Comparison of ENCODE assay signal across 8 mouse cellular contexts in genomic region chr10:7780238-7781176, GRCm38 (mm10). TPM values are rescaled to one million over a fixed set of nuclear protein-coding genes. Genes with fewer than 3 reads are reported as not detected.
DNase-seq lines count a peak whose midpoint lies in the region; ATAC-seq and TF ChIP-seq lines count a peak whose summit lies in the region.

No protein-coding gene starts in this region.

- peak overlapping the region; percentile 86 for H3K27ac ChIP-seq in intestine, postnatal 0 days (ENCODE audit: low read depth, low read length)
- peak overlapping the region; percentile 91 for H3K27ac ChIP-seq in midbrain, embryonic 10.5 days (replicated peaks)

- H3K27me3 ChIP-seq in intestine, postnatal 0 days (replicated peaks; ENCODE audit: control insufficient read depth, insufficient read depth, low read length), result no peaks in the 10 kb centered on the region
- H3K27me3 ChIP-seq in midbrain, embryonic 10.5 days (ENCODE audit: low read depth, poor library complexity, severe bottlenecking), result no peaks in the 10 kb centered on the region

- no peaks in the 10 kb centered on the region for H3K4me1 ChIP-seq in intestine, postnatal 0 days (replicated peaks; ENCODE audit: control insufficient read depth, insufficient read depth, low read length)
- H3K4me1 ChIP-seq in midbrain, embryonic 10.5 days, result peaks cover 15% of the 10 kb centered on the region

- peak overlapping the region; percentile 100 for H3K4me3 ChIP-seq in intestine, postnatal 0 days (ENCODE audit: low read depth, low read length)
- peak overlapping the region; percentile 99 for H3K4me3 ChIP-seq in midbrain, embryonic 10.5 days

- DNase-seq in adrenal gland, postnatal 10 days, result peak; percentile 95
- DNase-seq in embryo, embryonic 9.5 days (ENCODE audit: extremely low spot score), result peak; percentile 96
- peak; percentile 78 to 83 for DNase-seq in left cerebral cortex, postnatal 36 days (ENCODE audit: low spot score in 2 of 2)
- peak; percentile 92 for DNase-seq in midbrain, embryonic 10.5 days (ENCODE audit: low spot score)
- peak; percentile 75 to 77 for DNase-seq in right cerebral cortex, postnatal 36 days (ENCODE audit: low spot score in 2 of 2)
- DNase-seq in urinary bladder, postnatal 4 days (ENCODE audit: low spot score in 2 of 2), result peak; percentile 84 to 88

- no peak for TF ChIP-seq CTCF in intestine, postnatal 0 days (IDR thresholded peaks at IDR 0.05; ENCODE audit: low read depth)

- H3K4me2 ChIP-seq in intestine, postnatal 0 days (replicated peaks; ENCODE audit: low read depth), result peak overlapping the region; percentile 83

- intact Hi-C loops in left cerebral cortex, postnatal 36 days (cut with DNase I), result loop anchor here (5.0 kb wide), 2 partner anchors 53 to 98 kb away; partner anchors contain the start of genes Katna1, Lats1 and Pcmt1

- peak; percentile 94 for ATAC-seq in granulocyte monocyte progenitor cell, adult 5-6 weeks (replicated peaks; ENCODE audit: poor library complexity, severe bottlenecking)
- ATAC-seq in intestine, postnatal 0 days, result peak; percentile 95

- H3K9me3 ChIP-seq in intestine, postnatal 0 days (ENCODE audit: control insufficient read depth), result no peaks in the 10 kb centered on the region
- no peaks in the 10 kb centered on the region for H3K9me3 ChIP-seq in midbrain, embryonic 10.5 days (replicated peaks)

- peaks cover 9% of the 10 kb centered on the region for H3K36me3 ChIP-seq in intestine, postnatal 0 days (ENCODE audit: control insufficient read depth, insufficient read depth)
- peaks cover 28% of the 10 kb centered on the region for H3K36me3 ChIP-seq in midbrain, embryonic 10.5 days

- peak overlapping the region; percentile 87 for H3K9ac ChIP-seq in intestine, postnatal 0 days (ENCODE audit: low read depth, low read length)

- WGBS in intestine, postnatal 0 days, result under 1% methylated on average over 59 of the region's 77 CpGs
- under 1% methylated on average over 66 of the region's 77 CpGs for WGBS in midbrain, embryonic 10.5 days

RNA-seq across cellular contexts. Expression of gene Ginm1, which starts 12.1 kb away (rescaled TPM):
- total RNA-seq in adrenal gland, postnatal 10 days (2021), result 100 to 1,000 TPM; 206 to 214 TPM
- total RNA-seq in granulocyte monocyte progenitor cell, adult 5-6 weeks (2014; fragmentation: Nextera tagmentation), result 30.5 and 32.2 TPM in 2 replicates
- total RNA-seq in granulocyte monocyte progenitor cell, adult 5-6 weeks (2017), result 40.5 and 57.9 TPM in 2 replicates
- polyA plus RNA-seq in intestine, postnatal 0 days (2015; fragmentation: Nextera tagmentation; extraction: Ambion mirVana), result 91.9 and 92.8 TPM in 2 replicates
- total RNA-seq in left cerebral cortex, postnatal 36 days (2021), result 10 to 100 TPM; 20.2 to 20.9 TPM
- 54.0 and 54.6 TPM in 2 replicates for polyA plus RNA-seq in midbrain, embryonic 10.5 days (2016; fragmentation: Nextera tagmentation; extraction: Ambion mirVana)

RNA-seq across cellular contexts. Expression of gene Ppil4, which starts 12.2 kb away (rescaled TPM):
- total RNA-seq in adrenal gland, postnatal 10 days (2021), result 10 to 100 TPM; 22.8 to 25.0 TPM
- 32.8 and 38.8 TPM in 2 replicates for total RNA-seq in granulocyte monocyte progenitor cell, adult 5-6 weeks (2014; fragmentation: Nextera tagmentation)
- 79.6 and 88.6 TPM in 2 replicates for total RNA-seq in granulocyte monocyte progenitor cell, adult 5-6 weeks (2017)
- 17.1 and 19.7 TPM in 2 replicates for polyA plus RNA-seq in intestine, postnatal 0 days (2015; fragmentation: Nextera tagmentation; extraction: Ambion mirVana)
- 10 to 100 TPM; 27.3 to 36.6 TPM for total RNA-seq in left cerebral cortex, postnatal 36 days (2021)
- polyA plus RNA-seq in midbrain, embryonic 10.5 days (2016; fragmentation: Nextera tagmentation; extraction: Ambion mirVana), result 41.5 and 43.8 TPM in 2 replicates

RNA-seq across cellular contexts. Expression of gene Zc3h12d, which starts 51.8 kb away (rescaled TPM):
- total RNA-seq in adrenal gland, postnatal 10 days (2021), result 1 to 10 TPM in 1 of 2 experiments, under 1 TPM in 1; 1.00 to 1.1 TPM
- total RNA-seq in granulocyte monocyte progenitor cell, adult 5-6 weeks (2014; fragmentation: Nextera tagmentation), result not detected in 2 replicates
- total RNA-seq in granulocyte monocyte progenitor cell, adult 5-6 weeks (2017), result 0.30 and 0.36 TPM in 2 replicates
- polyA plus RNA-seq in intestine, postnatal 0 days (2015; fragmentation: Nextera tagmentation; extraction: Ambion mirVana), result 0.92 and 1.2 TPM in 2 replicates
- total RNA-seq in left cerebral cortex, postnatal 36 days (2021), result under 1 TPM in 1 of 2 experiments, not detected in 1; 0.12 TPM
- 0.02 TPM in 1 of 2 replicates, not detected in the other for polyA plus RNA-seq in midbrain, embryonic 10.5 days (2016; fragmentation: Nextera tagmentation; extraction: Ambion mirVana)

RNA-seq across cellular contexts. Expression of gene Katna1, which starts 54.7 kb away (rescaled TPM):
- total RNA-seq in adrenal gland, postnatal 10 days (2021), result 10 to 100 TPM; 30.3 to 31.7 TPM
- total RNA-seq in granulocyte monocyte progenitor cell, adult 5-6 weeks (2014; fragmentation: Nextera tagmentation), result 41.3 and 42.5 TPM in 2 replicates
- total RNA-seq in granulocyte monocyte progenitor cell, adult 5-6 weeks (2017), result 59.1 and 61.3 TPM in 2 replicates
- 33.0 and 37.1 TPM in 2 replicates for polyA plus RNA-seq in intestine, postnatal 0 days (2015; fragmentation: Nextera tagmentation; extraction: Ambion mirVana)
- 10 to 100 TPM; 12.4 to 17.5 TPM for total RNA-seq in left cerebral cortex, postnatal 36 days (2021)
- polyA plus RNA-seq in midbrain, embryonic 10.5 days (2016; fragmentation: Nextera tagmentation; extraction: Ambion mirVana), result 66.9 and 68.4 TPM in 2 replicates

Comparison
In these comparisons a context has a peak if more than half of its experiments do, and no peak if none do; other contexts are left out.
1. Peak in every context shown above with its lines: DNase-seq, ATAC-seq, H3K4me3 ChIP-seq and H3K27ac ChIP-seq.